Mouse (Mus musculus) CD8-positive naive resting alpha-beta T cell, adult 2 months (primary cell): ENCODE data around the gene Tmem136.

Source experiments
- DNase-seq, 2 experiments: peaks; one replicate each; pipeline ENCODE4 v3.0.0; 2022; ENCODE audit warnings: low read depth in 2 of 2, low spot score in 2 of 2

Tmem136 gene

DNA sequence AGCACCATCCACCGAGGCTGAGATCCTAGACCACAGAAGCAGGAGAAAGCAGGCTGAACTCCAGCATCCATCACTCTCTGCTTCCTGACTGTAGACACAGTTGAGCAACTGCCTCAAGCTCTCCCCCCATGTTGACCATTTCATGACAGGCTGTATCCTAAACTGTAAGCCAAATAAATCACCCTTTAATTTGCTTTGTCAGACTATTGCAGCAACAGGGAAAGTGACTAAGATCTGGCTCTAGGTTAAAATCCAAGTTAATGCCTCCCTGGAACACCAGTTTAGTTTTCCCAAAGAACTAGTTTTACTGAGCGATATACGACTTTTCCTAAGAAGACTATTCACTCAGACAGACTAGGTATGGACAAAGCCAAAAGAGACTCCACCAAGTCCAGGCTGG is 37.7 kb downstream of the Tmem136 start:
- DNase-seq: no peak

DNA sequence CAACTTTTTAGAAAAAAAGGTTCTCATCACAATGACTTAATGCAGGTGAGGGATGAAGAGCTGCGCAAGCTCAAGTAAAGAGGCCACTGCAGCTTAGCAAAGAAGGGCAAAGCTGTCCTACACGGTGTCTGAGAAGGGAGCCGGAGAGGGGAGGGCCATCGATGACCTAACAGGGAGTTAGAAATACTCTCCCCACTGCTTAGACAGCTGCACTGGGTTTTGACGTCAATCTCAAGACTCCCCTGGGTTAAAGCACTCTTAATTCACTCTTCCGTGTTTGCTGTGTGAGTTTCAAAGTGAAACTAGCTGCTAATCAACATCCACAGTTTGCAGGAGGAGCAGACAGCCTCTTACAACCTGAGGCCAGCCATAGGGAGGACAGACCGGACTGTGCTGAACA is 40.2 kb downstream of the Tmem136 start:
- no peak for DNase-seq

DNA sequence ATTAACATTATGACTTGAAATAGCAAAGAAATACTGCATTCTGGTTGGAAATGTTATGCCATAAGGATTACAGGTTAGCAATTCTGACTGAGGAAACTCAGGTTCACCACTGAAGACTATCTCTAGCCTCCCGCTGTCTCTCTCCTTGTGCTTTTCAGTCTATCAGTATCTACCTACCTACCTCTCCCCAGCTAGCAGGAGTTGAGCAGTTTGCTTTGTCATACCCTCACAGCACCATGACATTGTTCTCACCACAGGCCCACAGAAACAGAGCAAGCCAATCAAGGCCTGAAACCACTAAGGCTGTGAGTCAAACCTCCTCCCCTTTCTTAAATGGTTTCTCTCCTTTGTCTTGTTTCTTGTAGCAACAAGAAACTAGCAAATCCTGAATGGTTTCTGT is 41.8 kb downstream of the Tmem136 start:
- no peak for DNase-seq

DNA sequence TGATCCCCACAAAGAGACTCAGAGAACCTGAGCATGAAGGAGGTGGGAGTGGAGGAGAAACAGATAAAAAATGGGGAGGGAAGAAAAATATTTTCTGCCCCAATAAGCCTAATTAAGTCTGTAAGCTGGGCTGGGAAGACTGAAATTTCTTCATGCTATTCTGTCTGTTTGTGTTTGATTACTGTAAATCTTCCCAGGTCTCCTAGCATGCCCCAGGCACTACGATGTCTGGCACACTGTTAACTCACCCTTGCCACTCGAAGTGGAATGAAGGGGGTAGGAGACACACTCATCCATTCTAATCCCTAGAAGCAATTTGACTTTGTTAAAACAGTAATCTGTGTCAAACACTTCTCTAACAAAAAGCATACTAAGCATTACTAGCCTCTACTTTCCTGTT is 44.6 kb downstream of the Tmem136 start:
- DNase-seq: no peak

DNA sequence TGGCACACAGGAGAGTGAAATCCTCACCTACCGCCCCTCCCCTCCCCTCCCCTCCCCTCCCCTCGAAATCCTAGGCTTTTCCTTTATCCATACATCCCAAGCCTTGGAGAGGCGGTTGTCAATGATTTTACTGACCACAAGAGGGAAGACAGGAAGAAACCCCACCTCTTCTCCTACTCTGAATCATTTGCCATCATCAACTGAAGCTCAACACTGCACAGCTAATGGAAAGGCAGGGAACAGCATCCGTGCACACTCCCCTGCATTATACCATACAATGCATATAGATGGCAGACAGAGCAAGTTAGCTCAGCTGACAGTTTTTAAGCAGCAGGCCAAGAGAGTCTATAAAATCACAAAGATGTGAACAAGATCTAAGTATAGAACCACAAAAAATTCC is 45.2 kb downstream of the Tmem136 start:
- no peak for DNase-seq

DNA sequence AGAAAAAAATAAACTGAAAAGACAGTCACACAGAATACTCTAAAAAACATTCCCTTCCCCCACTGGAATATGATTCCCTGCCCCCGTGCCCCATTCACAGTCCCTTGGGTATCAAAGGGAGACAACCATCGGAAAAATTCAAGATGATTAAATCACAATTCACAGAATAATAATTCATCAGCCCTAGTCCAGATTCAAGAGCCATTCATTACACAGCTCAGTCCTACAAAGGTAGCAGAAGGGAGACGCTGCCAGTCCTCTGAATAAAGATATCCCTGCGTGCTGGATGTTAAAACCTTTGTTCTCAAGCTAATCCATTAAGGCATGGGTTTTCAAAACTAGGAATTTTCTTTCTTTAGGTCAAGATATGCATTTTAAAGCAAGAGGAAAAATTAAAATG is 45.8 kb downstream of the Tmem136 start:
- no peak for DNase-seq

DNA sequence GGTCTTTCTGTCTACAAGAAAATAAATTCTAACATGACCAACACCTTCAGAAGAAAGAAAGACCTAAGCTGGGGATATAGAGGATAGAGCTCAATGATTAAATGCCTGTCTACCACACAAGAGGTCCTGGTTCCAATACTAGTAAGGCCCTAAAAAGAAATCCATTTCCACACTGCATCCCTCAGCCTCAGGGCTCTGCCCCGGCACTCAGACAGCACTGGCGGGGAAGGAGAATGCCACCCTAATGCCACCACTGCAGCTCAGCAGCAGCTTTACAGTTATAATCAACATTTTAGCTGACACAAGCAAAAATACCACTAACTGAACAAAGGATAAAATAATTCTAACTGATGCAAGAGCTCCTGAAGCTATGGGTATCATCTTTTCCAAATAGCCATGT is 46.2 kb downstream of the Tmem136 start:
- no peak for DNase-seq

DNA sequence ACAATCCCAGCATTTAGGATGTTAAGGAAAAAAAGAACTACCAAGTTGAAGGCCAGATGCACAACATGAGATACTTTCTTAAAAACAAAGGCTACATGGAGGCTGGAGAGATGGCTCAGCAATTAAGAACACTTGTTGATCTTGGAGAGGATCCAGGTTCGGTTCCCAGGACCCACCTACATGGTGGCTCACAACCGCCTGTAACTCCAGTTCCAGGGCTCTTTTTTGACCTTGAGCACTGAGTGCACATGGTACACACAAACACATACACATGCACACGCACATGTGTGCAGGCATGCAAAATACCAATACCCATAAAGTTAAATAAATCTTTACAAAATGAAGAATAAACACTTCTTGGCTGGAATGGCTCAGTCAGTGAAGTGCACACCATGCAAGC is 48.5 kb downstream of the Tmem136 start:
- DNase-seq: no peak

DNA sequence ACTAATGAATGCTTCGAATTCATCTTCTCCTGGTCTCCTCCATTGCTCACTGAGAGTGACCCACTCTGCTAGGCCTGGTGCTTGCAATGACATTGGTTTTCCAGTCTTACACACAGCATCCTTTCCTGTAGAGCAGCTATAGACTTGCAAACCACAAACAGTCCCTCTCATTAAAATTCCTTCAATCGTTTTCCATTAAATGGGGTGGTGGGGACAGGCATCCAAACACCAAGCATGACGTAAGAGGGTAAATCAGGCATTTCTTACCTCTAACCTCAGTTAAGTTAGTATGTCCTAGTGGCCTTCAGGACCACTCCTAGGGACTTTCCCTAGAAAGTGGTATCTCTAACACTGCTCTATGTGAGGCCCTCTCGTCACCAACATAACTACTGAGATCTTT is 51.1 kb downstream of the Tmem136 start:
- DNase-seq: no peak

DNA sequence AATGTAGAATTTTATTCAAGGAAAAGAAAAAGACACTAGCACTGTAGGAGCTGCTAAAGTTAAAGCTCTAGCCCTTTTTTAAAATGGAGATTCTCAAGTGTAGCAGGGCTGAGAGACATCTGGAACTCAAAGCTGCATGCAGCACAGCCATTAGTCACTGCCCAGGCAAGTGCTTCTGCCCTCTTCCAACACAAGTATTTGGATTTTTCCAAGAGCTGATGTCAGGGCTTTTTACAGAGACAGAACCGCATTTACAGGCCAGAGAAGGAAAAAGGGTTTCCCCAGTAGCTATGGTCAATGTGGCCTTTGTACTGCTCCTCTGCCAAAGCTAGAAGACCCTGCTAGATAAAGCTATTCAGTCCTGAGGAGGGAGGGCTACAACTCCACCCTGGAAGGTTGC is 54.8 kb downstream of the Tmem136 start:
- DNase-seq: no peak
